Mouse (Mus musculus): ENCODE measurements at regions not wholly inside any gene's neighbourhood (a gene's known extent, or its start where the extent isn't known, plus 50 kb on each side); places are given as distances from the start of the nearest gene placed in this dataset.
A peak's percentile ranks its signal among the peaks of the same experiment; 100 is the strongest.

GRCm38 (mm10) chr6:105389192-105389591, 288.3 kb upstream of the Cntn4 start:
- DNase-seq (ENCODE audit: low spot score in 2 of 2), result no peak

GRCm38 (mm10) chr6:105398315-105398714, 279.1 kb upstream of the Cntn4 start:
- intact Hi-C loops (cut with DNase I), result loop anchor here (5.0 kb wide), 1 partner anchor 1371 kb away; no protein-coding TSS in a partner anchor
- peak in 1 of 2 experiments; percentile 24 for DNase-seq (ENCODE audit: low spot score in 2 of 2)

More at GRCm38 (mm10) chr6:105389192-105389591, 288.3 kb upstream of the Cntn4 start:
- intact Hi-C loops (cut with DNase I), result no loop called here

- intact Hi-C loops (cut with DNase I), result no loop called here
- DNase-seq (ENCODE audit: low spot score in 2 of 2), result no peak
Observed at GRCm38 (mm10) chr6:105417551-105417950, 259.9 kb upstream of the Cntn4 start.

GRCm38 (mm10) chr6:105447208-105447607, 230.3 kb upstream of the Cntn4 start:
- intact Hi-C loops (cut with DNase I), result no loop called here
- no peak for DNase-seq (ENCODE audit: low spot score in 2 of 2)

DNA sequence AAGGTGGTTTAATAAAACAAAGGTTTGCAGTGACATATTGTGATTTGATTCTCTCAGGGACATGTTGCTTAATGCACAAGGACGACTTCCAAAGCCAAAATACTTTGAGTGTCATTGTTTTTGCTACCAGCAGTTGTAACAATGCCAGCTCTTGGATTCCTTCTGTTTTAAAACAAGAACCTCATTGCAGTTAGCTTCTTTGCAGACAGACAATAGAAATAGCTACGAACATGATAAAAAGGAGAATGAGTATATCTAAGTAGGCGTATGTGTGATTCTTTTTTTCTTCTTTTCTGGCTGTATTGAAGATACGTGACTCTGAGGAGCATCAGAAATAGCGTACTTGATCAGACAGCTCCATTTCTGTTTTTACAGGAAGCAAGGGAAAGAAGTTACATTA, 194.1 kb upstream of the Cntn4 start:
- intact Hi-C loops (cut with DNase I), result loop anchor here (10.0 kb wide), 1 partner anchor 191 kb away; the partner anchor contains the start of gene Cntn4
- peak; percentile 21 to 81 for DNase-seq (ENCODE audit: low spot score in 2 of 2)

- no peak for DNase-seq (ENCODE audit: low spot score in 2 of 2)
- intact Hi-C loops (cut with DNase I), result no loop called here
Observed at GRCm38 (mm10) chr6:105493308-105493707, 184.2 kb upstream of the Cntn4 start.

Small RNA genes lying in the stretch of these regions (microRNA-seq; reads per million reads assigned to microRNA genes)
- 0 reads per million in 2 experiments for gene Gm25570

Measured in left cerebral cortex, postnatal 25 days (tissue).